Mouse (Mus musculus) thymus, postnatal 0 days (tissue): ENCODE results near the gene Tctn1. TPM values are rescaled to one million over a fixed set of nuclear protein-coding genes. Genes with fewer than 3 reads are reported as not detected.

ENCODE experiments used
- polyA plus RNA-seq: library from polyadenylated mRNA; unstranded; fragments of >200 nt; fragmentation: Nextera tagmentation; extraction: Ambion mirVana; gene quantifications from 2 replicates; pipeline ENCODE4 v1.2.1, GENCODE M21; 2015

Tctn1 gene
- polyA plus RNA-seq, 1 experiment from 2014 or later = 3.3 TPM

Other genes with a start within 250 kb of the Tctn1 start
- gene Cux2, start 214.4 kb downstream of the Tctn1 start, polyA plus RNA-seq = 0.14 and 0.17 TPM in 2 replicates
- gene Myl2, start 163.5 kb downstream of the Tctn1 start, polyA plus RNA-seq = 1.3 and 1.7 TPM in 2 replicates
- gene Ccdc63, start 123.6 kb downstream of the Tctn1 start, polyA plus RNA-seq = 0.33 and 0.40 TPM in 2 replicates
- gene Ppp1cc, start 106.2 kb downstream of the Tctn1 start, polyA plus RNA-seq = 321 and 340 TPM in 2 replicates
- 22.3 and 24.6 TPM in 2 replicates for gene Hvcn1, start 57.7 kb downstream of the Tctn1 start, polyA plus RNA-seq
- 23.8 and 34.3 TPM in 2 replicates for gene Pptc7, start 19.9 kb upstream of the Tctn1 start, polyA plus RNA-seq
- 11.5 and 12.3 TPM in 2 replicates for gene Rad9b, start 89.8 kb upstream of the Tctn1 start, polyA plus RNA-seq
- 198 and 215 TPM in 2 replicates for gene Vps29, start 89.9 kb upstream of the Tctn1 start, polyA plus RNA-seq
- 91.2 and 93.3 TPM in 2 replicates for gene Gpn3, start 107.4 kb upstream of the Tctn1 start, polyA plus RNA-seq
- gene Fam216a, start 107.9 kb upstream of the Tctn1 start, polyA plus RNA-seq = 91.0 and 92.1 TPM in 2 replicates
- gene Arpc3, start 127.4 kb upstream of the Tctn1 start, polyA plus RNA-seq = 238 TPM in 2 replicates
- 36.5 and 39.7 TPM in 2 replicates for gene Anapc7, start 157.2 kb upstream of the Tctn1 start, polyA plus RNA-seq
- gene Atp2a2, start 237.8 kb upstream of the Tctn1 start, polyA plus RNA-seq = 20.2 and 22.6 TPM in 2 replicates